Mouse (Mus musculus) neural tube, embryonic 11.5 days (tissue): ENCODE results near the gene Dop1b. TPM values are rescaled to one million over a fixed set of nuclear protein-coding genes. Genes with fewer than 3 reads are reported as not detected.

Experiments
- ATAC-seq: fragments of 200-750 bp; cut with Nextera tagmentation; 2 replicates; pipeline ENCODE4 v1.8.0; 2017; ENCODE audit warnings: moderate number of reproducible peaks, mild to moderate bottlenecking, moderate TSS enrichment, moderate library complexity; ENCODE audit not compliant: insufficient read depth, low FRiP score, low TSS enrichment
- DNase-seq: peaks from one replicate; pipeline ENCODE4 v3.0.0-alpha.2; 2015; ENCODE audit warnings: low spot score
- H3K27ac ChIP-seq: fragments of 300-500 bp; sonication (generic); 2 replicates; pipeline ENCODE4 v1.5.1; 2014; ENCODE audit warnings: low read depth, mild to moderate bottlenecking, low read length
- H3K27me3 ChIP-seq: fragments of 300-500 bp; sonication (generic); 2 replicates; pipeline ENCODE4 v1.6.1; 2014; ENCODE audit warnings: mild to moderate bottlenecking, low read length, mixed read lengths; ENCODE audit not compliant: control insufficient read depth, insufficient read depth
- H3K36me3 ChIP-seq: fragments of 300-500 bp; sonication (generic); 2 replicates; pipeline ENCODE4 v1.6.1; 2014; ENCODE audit warnings: mild to moderate bottlenecking, low read length, moderate library complexity, mixed read lengths; ENCODE audit not compliant: control insufficient read depth, insufficient read depth
- H3K4me1 ChIP-seq: fragments of 300-500 bp; sonication (generic); 2 replicates; pipeline ENCODE4 v1.6.1; 2014; ENCODE audit warnings: low read length, mixed read lengths; ENCODE audit not compliant: control insufficient read depth, insufficient read depth
- H3K4me2 ChIP-seq: fragments of 300-500 bp; sonication (generic); 2 replicates; pipeline ENCODE4 v1.6.1; 2014; ENCODE audit warnings: low read depth, mild to moderate bottlenecking, moderate library complexity
- H3K4me3 ChIP-seq: fragments of 300-500 bp; sonication (generic); 2 replicates; pipeline ENCODE4 v1.5.1; 2014; ENCODE audit warnings: low read depth, low read length
- H3K9ac ChIP-seq: fragments of 300-500 bp; sonication (generic); 2 replicates; pipeline ENCODE4 v1.6.1; 2014; ENCODE audit warnings: mild to moderate bottlenecking, low read length
- H3K9me3 ChIP-seq: fragments of 300-500 bp; sonication (generic); 2 replicates; pipeline ENCODE4 v1.6.1; 2016; ENCODE audit warnings: low read length; ENCODE audit not compliant: control insufficient read depth
- WGBS: fragments of 180-500 bp; shearing (Covaris S2); extraction: QIAGEN DNeasy Blood & Tissue Kit; methylation state at CpG from one replicate; pipeline ENCODE4 v1.1.7; 2014; 5-methylcytosine and 5-hydroxymethylcytosine counted together
- polyA plus RNA-seq: library from polyadenylated mRNA; unstranded; fragments of >200 nt; fragmentation: Nextera tagmentation; extraction: Ambion mirVana; gene quantifications from 2 replicates; pipeline ENCODE4 v1.2.1, GENCODE M21; 2014

Dop1b gene
- polyA plus RNA-seq, 1 experiment from 2014 or later = 16.5 TPM

DNA sequence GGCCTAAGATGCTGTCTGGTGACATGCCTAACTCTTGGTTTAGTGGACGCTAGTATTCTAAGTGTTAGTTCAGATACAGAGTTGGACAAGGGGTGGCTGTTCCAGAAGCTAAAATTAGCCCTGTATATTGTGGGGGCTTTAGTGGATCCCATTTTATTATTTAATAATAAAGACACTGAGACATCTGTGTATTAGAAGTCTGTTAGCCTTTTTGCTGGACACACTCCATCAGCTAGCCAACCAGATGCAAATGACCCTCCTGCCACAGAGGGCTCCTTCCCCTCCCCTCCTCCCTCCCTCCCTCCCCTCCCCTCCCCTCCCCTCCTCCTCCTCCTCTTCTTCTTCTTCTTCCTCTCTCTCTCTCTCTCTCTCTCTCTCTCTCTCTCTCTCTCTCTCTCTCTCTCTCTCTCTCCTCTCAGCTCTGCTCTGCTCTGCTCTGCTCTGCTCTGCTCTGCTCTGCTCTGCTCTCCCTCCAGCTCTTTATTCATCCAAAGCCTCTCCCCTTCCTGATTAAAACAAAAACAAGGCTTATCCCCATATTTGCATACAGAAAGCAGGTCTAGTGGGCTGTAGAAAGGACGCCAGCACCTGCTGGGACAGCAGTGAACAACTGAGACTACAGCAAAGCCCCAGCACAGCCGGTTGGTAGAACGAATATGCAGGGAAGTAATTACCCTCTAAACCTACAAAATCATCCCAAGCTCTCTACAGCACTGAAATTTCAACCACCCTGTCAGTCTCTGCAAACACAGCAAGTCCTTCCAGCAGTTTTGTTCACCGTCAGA lies 78.5 kb downstream of the Dop1b start:
- Histone ChIP-seq H3K9ac (no peak overlapping the region), H3K36me3 (no peaks in the 10 kb centered on the region), H3K9me3 (no peaks in the 10 kb centered on the region), H3K4me1 (no peaks in the 10 kb centered on the region), H3K27me3 (no peaks in the 10 kb centered on the region), H3K27ac (no peak overlapping the region), H3K4me3 (no peak overlapping the region), H3K4me2 (no peak overlapping the region)
- 35% methylated on average over 5 of the region's 5 CpGs for WGBS
- DNase-seq (no peak), ATAC-seq (no peak)

DNA sequence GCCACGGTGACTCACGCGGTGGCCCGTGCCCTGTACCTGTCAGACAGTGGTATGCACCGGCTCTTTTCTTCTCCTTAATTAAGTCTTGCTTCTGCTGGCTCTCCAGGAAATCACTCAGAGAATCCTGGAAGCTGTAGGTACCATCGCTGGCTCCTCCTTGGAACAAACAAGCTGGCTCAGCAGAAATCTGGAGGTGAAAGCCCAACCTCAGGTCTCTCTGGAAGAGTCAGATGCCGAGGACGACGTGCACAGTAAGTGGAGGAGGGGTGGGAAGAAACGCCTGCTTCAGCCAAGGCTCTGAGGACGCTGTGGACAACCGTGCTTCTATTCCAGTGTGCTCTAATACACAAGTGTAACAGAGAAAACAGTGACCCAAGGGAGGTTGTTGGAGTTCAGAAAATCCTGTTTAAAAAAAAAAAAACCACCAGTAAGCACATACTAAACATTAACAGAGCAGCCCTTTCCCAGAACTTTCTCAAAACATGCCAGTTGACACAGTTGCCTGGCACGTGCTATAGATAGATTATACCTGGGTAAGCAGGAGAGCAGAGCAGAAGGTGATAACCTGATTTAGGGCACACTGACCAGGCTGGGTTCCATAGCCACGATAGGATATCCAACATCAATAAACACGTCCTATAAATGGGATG lies 81.4 kb downstream of the Dop1b start:
- no peak overlapping the region for H3K4me2 ChIP-seq
- H3K36me3 ChIP-seq = no peaks in the 10 kb centered on the region
- H3K4me1 ChIP-seq = no peaks in the 10 kb centered on the region
- DNase-seq (no peak), ATAC-seq (no peak)
- H3K9ac ChIP-seq = no peak overlapping the region
- no peak overlapping the region for H3K4me3 ChIP-seq
- no peaks in the 10 kb centered on the region for H3K9me3 ChIP-seq
- H3K27ac ChIP-seq = no peak overlapping the region
- WGBS = 79% methylated on average over 15 of the region's 15 CpGs
- H3K27me3 ChIP-seq = no peaks in the 10 kb centered on the region

DNA sequence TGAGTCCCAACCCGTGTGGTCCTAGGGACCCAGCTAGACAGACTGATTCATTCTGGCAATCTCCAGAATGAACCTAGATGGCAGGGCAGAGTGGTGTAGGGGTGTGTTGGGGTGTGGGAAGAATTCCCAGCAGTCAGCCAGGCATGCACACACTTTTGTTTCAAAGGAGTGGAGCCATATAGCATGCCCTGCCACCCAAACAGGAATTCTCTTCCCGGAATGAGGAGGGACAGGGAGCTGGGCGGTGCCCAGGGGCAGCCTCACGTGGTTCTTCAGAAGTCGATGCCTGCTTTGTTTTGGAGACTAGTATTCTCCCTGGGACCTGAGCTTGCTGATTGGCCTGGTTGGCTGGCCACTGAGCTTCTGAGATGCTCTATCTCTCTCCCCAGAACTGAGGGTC lies 83.1 kb downstream of the Dop1b start:
- Histone ChIP-seq H3K4me2 (no peak overlapping the region), H3K4me3 (no peak overlapping the region), H3K27ac (no peak overlapping the region), H3K9ac (no peak overlapping the region), H3K36me3 (no peaks in the 10 kb centered on the region), H3K9me3 (no peaks in the 10 kb centered on the region), H3K4me1 (no peaks in the 10 kb centered on the region), H3K27me3 (no peaks in the 10 kb centered on the region)
- ATAC-seq (no peak), DNase-seq (no peak)
- 85% methylated on average over 5 of the region's 5 CpGs for WGBS

DNA sequence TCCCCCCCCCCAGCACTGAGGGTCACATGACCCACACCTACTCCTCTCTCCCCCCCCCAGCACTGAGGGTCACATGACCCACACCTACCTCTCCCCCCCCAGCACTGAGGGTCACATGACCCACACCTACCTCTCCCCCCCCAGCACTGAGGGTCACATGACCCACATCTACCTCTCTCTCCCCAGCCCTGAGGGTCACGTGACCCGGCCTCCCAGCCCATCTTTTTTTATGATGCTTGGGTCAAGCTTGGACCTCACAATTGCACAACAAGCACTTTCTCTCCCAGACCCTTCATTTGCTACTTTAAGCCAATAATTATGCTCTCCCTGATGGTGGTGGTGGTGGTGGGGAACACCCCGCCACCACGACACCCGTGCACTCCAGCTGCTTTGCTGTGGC lies 83.7 kb downstream of the Dop1b start:
- Histone ChIP-seq H3K36me3 (no peaks in the 10 kb centered on the region), H3K4me2 (no peak overlapping the region), H3K27me3 (no peaks in the 10 kb centered on the region), H3K9me3 (no peaks in the 10 kb centered on the region), H3K4me1 (no peaks in the 10 kb centered on the region), H3K27ac (no peak overlapping the region), H3K4me3 (no peak overlapping the region), H3K9ac (no peak overlapping the region)
- WGBS = 96% methylated on average over 5 of the region's 5 CpGs
- ATAC-seq = no peak
- DNase-seq = no peak

DNA sequence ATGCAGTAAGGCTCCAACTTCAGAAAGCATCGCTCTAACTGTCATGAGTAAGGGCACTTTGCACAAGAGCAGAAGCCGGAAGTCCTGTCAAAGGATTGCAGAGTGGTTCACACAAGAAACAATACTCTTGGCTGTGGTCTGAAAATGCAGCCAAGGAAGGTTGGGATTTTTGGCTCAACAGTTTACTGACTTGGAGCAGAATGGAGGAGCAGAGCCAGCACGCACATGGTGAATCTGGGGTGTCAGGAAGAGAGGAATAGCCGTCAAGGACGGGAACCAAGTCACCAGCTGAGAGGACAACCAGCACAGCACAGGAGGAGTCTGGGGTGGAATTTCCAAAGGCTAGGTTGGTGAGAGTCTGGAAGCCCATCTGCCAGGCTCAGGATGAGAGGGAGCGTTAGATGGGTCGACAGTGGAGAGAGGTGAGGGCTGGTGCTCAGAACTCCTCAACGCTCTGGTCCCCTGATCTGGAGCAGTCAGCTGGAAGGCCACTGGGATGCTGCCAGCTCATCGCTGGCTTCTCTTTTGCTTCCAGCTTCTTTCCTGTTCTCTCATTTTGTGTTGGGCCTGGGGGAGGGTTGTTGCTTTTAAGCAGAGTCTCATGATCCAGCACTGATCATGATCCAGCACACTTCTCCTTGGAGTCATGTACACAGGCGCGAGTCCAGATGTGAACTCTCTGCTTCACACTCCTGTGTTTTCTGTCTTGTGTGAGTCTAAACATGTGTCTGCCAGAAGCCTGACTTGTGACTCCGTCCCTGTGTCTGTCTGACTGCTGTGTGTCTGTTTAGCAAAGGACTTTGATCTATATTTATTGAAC lies 85.5 kb downstream of the Dop1b start:
- no peaks in the 10 kb centered on the region for H3K4me1 ChIP-seq
- DNase-seq = no peak

DNA sequence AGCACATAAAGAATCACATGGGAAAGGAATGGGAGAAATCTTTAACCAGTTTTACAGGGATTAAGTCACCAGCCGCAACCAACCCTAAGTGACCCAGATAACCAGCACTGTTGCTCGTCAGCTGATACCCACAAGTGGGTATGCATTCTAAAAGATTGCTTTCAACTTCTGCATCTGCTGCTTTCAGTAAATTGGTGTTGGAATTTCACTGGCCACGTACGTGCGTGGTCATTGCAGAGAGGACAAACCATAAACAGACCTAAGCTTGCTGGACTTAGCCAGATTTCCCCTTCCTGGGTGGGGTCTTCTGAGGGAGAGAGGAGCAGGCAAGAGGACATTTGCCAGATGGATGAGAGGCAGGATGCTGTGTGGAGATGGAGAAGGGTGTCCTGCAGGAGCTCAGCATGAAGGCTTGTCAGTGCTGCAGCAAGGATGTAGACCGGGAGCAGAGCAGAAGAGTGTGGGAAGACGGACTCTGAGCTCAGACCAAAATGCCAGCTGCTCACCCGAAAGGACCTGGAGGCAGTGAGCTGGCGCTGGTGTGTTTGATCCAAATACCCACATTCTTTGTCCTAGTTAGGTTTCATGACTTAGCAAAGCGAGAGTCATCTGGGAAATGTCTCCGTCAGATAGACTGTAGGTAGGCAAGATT lies 86.3 kb downstream of the Dop1b start:
- Histone ChIP-seq H3K4me2 (no peak overlapping the region), H3K9ac (no peak overlapping the region), H3K9me3 (no peaks in the 10 kb centered on the region), H3K27me3 (no peaks in the 10 kb centered on the region), H3K4me3 (no peak overlapping the region), H3K36me3 (no peaks in the 10 kb centered on the region), H3K4me1 (no peaks in the 10 kb centered on the region), H3K27ac (no peak overlapping the region)
- no peak for ATAC-seq
- no peak for DNase-seq
- WGBS = 89% methylated on average over 11 of the region's 11 CpGs

More for the DNA sequence above, 85.5 kb downstream of the Dop1b start:
- Histone ChIP-seq H3K9ac (no peak overlapping the region), H3K36me3 (no peaks in the 10 kb centered on the region), H3K9me3 (no peaks in the 10 kb centered on the region), H3K27me3 (no peaks in the 10 kb centered on the region), H3K4me2 (no peak overlapping the region), H3K4me3 (no peak overlapping the region), H3K27ac (no peak overlapping the region)
- ATAC-seq = no peak
- WGBS = 84% methylated on average over 12 of the region's 12 CpGs

DNA sequence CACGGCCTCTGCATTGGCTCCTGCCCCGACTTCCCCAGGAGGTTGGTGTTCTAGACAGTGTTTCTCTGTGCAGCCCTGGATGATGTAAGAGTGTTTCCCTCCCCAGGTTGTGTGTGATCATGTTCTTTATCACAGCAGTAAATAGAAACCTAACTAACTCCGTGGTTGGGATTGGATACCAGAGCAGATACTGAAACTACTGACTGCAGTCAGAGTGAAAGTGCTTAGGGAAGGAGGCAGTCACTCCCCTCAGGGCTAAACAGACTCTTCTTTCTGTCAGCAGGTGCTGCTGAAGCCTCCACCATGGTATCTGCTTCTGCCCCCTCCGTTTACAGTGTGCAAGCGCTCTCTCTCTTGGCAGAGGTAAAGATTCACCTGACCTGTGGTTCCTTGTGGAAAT lies 86.9 kb downstream of the Dop1b start:
- no peak overlapping the region for H3K27ac ChIP-seq
- 70% methylated on average over 5 of the region's 5 CpGs for WGBS
- no peak for DNase-seq

DNA sequence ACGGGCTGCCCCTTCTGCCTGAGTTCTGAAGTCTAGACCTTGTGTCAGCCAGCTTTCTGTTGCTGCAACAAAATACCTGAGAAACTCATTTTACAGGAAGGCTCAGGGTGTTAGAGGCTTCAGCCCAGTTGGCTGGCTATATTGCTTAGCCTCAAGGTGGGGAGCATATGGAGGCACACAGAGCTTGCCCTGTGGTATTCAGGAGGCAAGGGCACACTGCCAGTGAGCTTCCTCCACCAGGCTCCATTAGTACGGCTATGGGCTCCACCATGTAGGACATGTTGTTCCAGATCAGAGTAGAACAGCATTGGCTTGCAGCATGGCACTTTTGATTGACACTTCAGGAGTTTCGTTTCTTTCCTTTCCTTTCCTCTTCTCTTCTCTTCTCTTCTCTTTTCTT lies 87.4 kb downstream of the Dop1b start:
- H3K9me3 ChIP-seq = no peaks in the 10 kb centered on the region
- H3K4me3 ChIP-seq = no peak overlapping the region
- H3K36me3 ChIP-seq = no peaks in the 10 kb centered on the region
- no peak overlapping the region for H3K4me2 ChIP-seq
- no peaks in the 10 kb centered on the region for H3K27me3 ChIP-seq
- DNase-seq (no peak), ATAC-seq (no peak)
- no peaks in the 10 kb centered on the region for H3K4me1 ChIP-seq
- H3K27ac ChIP-seq = no peak overlapping the region
- WGBS = 87% methylated on average over 3 of the region's 3 CpGs
- H3K9ac ChIP-seq = no peak overlapping the region

More for the DNA sequence above, 86.9 kb downstream of the Dop1b start:
- H3K9me3 ChIP-seq = no peaks in the 10 kb centered on the region
- no peaks in the 10 kb centered on the region for H3K36me3 ChIP-seq
- no peak for ATAC-seq
- H3K9ac ChIP-seq = no peak overlapping the region
- no peak overlapping the region for H3K4me3 ChIP-seq
- no peaks in the 10 kb centered on the region for H3K27me3 ChIP-seq
- H3K4me1 ChIP-seq = no peaks in the 10 kb centered on the region
- H3K4me2 ChIP-seq = no peak overlapping the region
